Mouse (Mus musculus) c-Kit-positive CD71-positive TER-119-positive erythroid progenitor cells, embryonic 14.5 days (primary cell): ENCODE data around the gene Gsdma.

ENCODE experiments used
- DNase-seq: peaks from one replicate; pipeline ENCODE4 v3.0.0-alpha.2; 2013; ENCODE audit warnings: low spot score

The Gsdma gene

DNA sequence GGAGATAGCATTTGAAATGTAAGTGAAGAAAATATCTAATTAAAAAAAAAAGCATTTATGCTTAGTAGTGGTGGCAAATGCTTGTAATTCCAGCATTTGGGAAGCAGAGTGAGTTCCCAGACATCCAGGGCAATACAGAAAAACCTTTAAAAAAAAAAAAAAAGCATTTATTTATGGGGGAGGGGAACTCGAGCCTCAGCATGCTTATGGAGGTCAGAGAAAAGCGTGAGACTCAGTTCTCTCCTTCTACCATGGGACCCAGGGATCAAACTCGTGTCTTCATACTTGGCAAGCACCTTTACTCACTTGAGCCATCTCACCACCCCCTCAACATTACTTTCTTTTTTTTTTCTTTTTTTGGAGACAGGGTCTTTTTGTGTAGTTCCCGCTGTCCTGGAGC lies 17.0 kb downstream of the Gsdma start:
- no peak for DNase-seq

DNA sequence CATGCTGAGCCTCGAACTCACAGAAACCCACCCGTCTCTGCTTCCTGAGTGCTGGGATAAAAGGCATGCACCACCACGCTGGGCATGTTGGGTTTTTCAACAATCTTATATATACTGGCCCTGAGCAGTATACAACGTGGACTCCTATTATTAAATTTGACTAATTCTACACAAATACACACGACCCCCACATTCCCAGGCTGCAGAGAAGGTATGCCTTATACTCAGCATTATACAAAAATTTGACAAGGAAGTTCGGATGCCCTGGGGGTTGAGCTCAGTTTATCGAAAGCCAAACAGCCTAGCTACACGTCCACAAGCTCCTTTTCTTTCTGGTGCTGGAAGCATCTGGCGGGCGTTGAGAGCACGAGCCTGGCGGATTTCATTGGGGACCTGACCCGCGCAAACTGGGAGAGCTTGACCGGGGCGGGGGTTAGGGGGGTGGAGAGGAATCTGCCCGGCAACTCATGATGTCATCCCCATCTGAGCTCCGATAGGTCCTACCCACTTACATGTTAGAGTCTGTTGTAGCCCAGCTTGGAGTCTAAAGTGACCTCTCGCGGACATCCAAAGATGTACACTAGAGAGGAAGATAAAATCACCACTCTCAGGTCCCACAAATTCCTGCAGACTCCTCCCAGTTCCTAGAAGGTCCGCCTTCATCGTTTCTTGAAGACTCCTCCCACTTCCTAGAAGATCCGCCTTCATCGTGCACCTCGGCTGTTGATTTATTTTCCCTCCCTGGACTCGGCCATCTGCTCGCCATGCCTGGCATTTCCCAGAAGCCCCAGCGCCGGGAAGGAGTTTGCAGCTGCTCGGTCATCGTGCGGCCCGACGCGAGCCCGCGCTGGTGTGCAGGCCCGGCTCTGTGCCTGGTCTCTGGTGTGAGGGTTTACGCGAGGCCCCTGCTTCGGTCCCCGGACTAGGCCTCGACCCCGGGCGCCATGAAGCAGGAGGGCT lies 17.9 kb downstream of the Gsdma start, which contains the start of gene Psmd3:
Psmd3 (plus strand) TSS at position 769 of the 960 bp plus-strand sequence.
- DNase-seq: peak; percentile 98

DNA sequence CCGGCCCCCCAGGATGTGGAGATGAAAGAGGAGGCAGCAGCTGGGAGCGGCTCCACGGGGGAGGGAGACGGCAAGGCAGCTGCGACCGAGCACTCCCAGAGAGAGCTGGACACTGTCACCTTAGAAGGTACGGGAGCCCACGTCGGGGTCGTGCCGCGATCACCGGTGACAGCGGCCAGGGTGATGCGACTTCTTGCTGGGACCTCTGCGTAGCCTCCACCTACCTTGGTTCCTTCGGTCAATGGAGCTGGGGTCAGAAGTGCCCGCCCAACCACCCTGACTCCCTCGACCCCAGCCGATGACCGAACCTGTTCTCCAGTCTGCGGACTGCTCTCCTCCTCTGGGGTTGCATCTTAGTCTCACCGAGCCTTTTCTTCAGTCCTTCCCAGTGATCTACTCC lies 18.7 kb downstream of the Gsdma start:
- DNase-seq: no peak

DNA sequence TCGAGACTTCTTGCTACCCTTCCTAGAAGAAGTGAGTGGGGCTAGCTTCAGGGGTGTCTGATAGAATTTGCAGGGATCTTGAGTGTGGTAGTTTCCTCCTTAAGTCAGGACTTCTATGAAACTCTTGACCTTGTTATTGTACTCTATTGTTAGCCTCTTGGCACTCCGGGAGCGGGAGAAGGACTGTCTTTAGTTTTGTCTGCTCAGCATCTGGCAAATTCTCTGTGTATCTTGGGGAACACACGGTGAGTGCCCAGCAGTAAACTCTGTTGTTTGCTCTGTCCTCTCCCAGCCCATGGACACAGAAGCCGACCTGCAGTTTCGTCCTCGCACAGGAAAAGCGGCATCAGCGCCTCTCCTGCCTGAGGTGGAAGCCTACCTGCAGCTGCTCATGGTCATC lies 21.5 kb downstream of the Gsdma start:
- DNase-seq: no peak

DNA sequence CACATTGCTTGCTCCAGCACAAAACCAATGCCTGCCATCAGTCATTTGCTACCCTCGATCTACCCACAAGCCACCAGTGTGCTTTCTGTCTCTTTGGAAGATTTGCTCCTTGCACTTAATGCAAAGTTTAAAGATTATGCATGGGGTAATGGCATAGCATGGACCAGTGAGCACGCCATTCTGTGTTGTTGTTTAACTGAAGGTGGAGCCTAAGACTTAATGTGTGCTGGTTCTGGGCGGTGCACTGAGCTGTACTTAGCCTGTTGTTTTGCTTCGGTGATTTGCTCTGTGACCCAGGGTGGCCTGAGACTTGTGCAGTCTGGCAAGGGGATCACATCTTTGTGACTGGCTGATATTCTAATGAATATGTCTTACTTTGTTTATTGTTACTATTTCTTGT lies 22.8 kb downstream of the Gsdma start:
- no peak for DNase-seq

DNA sequence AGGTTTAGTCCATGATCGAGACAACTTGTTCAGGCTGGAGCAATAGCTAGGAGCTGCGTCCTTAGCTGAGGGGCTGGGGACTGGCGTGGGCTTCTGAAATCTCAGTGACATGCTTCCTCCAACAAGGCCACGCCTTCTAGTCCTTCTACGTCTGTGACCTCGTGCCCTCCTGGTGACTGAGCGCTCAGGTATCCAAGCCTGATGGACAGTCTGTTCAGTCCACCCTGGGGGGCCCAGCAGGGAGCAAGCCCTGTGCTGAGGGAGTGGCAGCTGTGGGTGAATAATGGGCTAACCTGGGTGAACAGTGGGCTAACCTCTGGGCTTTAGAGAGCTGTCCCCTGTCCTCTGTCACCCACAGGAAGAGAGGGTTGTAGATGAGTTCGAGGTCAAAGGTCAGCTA lies 23.9 kb downstream of the Gsdma start:
- no peak for DNase-seq

DNA sequence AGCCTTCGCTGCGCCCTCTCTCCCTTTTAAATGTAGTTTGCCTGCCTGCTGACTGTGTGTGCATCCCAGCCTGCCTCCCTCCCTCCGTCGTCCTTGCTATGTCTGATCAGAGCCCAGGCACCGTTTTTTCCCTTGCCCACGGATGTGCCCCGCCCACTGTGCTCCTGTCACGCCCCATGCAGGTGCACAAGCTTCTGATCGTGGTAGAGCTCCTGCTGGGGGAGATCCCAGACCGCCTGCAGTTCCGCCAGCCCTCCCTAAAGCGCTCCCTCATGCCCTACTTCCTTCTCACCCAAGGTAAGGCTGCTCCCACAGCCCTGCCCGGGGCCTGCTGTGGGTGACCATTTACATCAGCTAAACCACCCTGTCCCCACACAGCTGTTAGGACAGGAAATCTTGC lies 29.1 kb downstream of the Gsdma start:
- DNase-seq: no peak

DNA sequence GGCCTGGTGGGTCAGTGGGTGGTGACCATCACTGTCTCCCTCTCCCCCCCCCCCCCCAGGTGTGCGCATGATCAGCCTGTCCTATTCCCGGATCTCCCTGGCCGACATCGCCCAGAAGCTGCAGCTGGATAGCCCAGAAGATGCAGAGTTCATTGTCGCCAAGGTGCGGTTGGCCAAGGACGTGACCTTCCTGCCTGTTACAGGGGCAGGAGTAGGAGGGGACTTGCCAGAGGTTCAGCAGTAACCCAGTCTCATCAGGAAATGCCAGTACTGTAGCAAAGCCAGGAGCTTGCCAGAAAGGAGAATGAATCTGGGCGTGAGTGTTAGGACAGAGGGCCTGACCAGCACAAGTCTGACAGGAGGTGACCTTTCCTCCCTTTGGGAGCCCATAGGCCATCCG lies 29.6 kb downstream of the Gsdma start:
- no peak for DNase-seq

DNA sequence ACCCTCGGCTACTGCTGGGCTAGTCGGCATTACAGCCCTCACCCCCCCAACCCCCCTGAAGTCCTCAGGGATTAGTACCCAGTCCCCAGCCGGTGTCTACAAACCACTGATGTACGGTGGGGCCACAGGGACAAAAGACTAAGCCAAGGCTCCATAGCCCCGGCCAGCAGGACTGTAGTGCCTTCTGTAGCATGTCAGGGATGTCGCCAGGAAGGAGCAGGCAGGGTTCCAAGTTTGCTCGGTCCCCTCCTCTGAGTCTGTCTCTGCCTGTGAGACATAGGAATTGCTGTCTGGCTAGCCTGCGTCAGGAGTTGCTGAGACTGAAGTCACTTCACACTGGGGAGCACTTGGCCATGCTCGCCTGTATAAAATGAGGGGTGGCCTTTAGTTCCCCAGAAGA lies 30.1 kb downstream of the Gsdma start:
- no peak for DNase-seq

DNA sequence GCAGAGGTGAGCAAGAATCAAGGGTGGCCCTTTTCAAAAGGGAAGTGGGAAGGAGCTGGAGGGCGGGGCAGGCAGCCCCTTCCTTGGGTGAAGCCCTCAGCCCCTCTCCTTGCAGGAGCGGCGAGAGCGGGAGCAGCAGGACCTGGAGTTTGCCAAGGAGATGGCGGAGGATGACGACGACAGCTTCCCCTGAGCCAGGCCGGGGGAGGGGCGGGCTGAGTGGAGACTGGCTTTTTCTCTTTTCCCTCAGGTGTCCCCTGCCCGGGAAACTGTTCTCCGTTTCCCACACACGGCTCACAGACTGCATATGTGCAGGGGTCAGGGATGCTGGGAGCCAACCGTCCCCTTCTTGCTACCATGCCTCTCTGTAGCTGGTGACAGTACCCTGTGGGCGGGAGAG lies 31.3 kb downstream of the Gsdma start:
- no peak for DNase-seq

DNA sequence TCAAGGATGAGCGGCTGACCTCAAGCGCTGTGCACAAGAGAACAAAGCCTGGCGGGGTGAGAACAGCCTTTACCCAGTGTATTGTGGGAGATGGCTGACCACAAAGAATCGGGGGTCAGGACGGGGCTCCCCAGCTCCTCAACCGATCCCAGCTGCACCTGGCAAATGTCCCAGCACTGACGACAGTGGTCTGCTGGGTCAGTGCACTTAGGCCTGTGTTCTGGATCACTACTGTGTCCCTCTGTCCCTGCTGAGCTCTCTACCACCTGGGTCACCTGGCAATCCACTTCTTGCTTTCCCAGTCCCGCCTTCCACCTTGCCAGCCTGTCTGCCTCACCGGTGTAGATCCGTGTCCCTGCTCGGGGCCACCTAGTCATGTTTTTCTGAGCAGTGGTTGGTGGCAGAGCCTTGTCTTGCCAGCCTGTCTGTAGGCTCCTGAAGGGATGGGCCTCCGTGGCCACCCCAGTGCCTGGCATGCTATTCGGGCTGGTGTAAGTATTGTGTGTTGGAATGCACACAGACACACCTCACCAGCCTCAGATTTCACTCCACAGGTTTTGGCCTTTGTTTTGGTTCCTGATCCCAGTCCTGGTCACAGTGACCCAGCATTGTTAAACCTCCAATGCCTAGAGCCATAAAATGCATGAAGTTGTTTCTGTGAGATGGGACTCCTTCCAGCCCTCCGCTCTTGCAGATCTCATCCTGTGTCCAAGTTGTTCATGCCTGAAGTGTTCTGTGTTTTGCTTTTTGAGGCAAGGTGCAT lies 32.5 kb downstream of the Gsdma start:
- no peak for DNase-seq

DNA sequence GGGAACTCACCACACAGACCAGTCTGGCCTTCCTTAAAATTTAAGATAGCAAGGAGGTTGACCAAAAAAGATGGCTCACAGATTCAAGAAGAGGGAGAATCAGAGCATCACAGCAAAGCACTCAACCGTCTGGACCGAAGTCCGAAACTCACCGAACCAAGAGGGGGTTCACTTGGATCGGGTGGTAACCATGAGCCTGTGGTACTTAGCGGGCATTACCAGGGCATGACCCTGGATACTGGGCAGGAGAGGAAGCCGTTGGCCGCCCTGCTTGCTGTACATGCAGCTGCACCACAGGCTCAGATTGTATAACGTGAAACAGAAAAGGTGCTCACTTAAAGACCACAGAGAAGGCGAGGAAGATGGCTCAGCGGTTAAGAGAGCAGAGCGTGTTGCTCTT lies 33.1 kb downstream of the Gsdma start:
- DNase-seq: no peak

DNA sequence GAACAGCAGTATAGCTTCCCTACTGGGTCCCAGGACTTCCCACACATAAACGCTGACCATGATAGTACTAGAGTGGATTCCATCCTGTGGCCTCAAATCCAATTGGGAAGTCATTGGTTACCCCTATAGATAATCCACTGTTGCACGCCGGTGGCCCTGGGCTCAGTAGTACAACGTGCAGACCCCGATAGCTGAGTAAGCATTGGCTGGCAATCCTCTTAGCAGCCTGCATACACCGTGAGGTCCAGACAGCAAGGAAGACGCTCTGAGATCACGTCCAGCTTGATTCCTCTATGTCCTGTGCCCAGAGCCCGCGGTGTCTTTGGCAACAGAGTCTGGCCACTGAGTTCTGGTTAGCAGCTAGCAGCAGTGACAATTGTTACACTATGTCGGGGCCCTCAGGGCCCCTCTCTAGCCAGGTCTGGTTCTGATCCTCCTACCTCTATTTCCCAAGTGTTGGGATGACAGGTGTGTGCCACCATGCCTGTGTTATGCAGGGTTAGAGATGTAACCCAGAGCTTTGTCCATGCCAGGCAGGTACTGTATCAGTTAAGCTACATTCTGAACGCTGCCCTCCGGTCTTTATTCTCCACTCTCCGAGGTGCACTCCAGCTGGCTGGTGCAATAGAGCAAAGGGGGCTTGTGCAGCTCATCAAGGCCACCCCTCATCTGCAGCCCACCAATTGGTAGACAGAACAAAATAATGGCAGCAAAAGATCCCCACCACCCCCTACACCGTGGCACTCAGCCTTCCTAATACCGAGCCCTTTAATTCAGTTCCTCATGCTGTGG lies 34.9 kb downstream of the Gsdma start:
- DNase-seq: no peak

DNA sequence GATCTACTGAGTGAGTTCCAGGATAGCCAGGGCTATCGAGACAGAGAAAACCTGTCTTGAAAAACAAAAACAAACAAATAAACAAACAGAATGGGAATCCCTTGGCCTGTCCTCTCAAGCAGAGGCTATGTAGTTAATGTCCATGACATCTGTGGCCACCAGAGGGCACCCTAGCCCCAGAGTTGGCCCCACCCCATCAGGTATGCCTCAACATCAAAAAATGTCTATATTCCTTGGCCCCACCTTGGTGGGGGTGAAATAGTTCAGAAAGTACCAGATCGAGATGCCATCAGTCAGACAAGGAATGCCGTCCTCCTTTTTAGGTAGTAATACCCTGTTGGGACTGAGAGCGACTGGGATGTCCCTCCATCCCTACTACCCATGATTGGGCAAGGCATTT lies 35.8 kb downstream of the Gsdma start:
- peak; percentile 73 for DNase-seq

DNA sequence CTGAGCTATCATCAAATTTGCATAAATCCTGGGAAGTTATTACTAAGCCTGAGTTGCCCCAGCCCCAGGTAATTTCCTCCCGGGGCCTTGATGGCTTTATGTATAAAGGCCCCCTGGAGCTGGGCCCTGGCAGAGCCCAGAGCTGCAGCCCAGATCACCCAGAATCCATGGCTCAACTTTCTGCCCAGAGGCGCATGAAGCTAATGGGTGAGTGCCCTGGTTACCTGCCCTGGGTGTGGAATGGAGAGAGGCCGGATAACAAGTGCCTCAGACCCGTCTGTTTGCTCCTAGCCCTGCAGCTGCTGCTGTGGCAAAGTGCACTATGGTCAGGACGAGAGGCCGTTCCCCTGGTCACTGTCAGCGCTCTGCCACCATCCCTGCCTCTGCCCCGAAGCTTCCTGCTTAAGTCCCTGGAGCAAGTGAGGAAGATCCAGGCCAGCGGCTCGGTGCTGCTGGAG lies 37.1 kb downstream of the Gsdma start, which contains the start of gene Csf3:
Csf3 (plus strand) TSS at position 51 of the 458 bp plus-strand sequence.
- no peak for DNase-seq

DNA sequence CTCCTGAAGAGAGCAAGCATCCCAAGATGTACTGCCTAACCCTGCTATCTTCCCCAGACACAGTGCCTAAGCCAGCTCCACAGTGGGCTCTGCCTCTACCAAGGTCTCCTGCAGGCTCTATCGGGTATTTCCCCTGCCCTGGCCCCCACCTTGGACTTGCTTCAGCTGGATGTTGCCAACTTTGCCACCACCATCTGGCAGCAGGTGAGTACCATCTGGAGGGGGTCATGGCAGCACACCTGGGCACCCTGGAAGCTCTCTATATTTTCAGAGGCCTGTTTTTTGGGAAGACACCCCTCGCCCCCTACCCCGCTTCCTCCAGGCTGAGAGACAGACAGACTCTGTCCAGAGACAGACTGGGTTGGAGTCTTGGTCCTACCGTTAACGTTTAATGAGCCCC lies 38.2 kb downstream of the Gsdma start:
- no peak for DNase-seq

DNA sequence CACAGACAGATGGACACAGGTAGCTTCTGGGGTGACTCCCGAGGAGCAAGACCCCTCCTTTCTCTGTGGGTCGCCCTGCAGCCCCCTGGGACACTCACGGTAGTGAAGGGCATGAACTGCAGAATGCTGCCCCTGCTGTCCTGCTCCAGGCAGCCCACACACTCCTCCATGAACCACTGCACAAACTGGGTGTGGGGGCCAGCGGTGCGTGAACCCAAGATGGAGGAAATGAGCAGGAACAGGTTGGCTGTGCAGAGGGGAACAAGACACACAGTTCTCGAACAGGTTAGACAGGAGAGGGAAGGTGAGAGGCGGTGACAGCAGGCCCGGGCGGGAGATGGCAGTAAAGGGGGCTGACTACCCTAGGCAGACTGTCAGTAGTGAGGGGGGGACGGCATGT lies 40.9 kb downstream of the Gsdma start:
- no peak for DNase-seq

DNA sequence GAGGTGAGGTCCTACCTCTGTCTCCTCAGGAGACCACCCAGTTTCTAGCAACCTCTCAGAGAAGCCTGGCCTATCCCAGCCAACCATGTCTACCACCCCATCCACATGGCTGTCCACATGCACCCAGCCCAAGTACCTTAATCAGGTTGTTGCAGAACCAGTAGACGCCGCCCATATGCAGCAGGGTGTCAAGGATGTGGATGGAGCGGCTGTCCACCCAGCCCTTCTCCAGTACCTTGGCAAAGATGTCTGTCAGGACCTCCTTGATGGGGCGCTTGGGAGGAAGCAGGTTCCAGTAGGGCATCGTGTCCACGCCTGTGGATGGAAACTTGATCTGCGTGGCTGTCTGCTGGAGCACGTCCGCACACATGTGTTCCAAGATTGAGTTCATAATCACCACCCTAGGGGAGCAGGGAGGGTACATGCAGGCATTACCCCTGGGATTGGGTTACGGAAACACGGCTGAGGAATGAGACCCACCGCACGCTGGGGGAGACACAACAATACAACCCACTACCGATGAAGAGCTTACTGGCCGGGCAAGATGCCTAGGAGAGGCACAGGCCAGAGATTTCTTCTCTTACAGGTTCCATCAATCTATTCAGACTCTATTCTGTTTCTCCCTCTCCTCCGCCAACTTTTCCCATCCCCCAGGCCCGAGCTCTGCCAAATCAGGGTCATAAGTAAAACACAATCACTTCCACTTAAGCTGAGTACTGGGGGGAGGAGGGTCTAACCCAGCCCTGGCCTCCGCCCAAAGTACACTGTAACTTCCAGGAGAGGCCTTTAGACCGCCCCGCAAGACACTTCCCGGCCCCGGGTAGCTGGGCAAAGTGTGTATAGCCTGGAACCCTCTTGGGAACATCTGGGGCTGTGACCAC lies 43.5 kb downstream of the Gsdma start:
- no peak for DNase-seq

DNA sequence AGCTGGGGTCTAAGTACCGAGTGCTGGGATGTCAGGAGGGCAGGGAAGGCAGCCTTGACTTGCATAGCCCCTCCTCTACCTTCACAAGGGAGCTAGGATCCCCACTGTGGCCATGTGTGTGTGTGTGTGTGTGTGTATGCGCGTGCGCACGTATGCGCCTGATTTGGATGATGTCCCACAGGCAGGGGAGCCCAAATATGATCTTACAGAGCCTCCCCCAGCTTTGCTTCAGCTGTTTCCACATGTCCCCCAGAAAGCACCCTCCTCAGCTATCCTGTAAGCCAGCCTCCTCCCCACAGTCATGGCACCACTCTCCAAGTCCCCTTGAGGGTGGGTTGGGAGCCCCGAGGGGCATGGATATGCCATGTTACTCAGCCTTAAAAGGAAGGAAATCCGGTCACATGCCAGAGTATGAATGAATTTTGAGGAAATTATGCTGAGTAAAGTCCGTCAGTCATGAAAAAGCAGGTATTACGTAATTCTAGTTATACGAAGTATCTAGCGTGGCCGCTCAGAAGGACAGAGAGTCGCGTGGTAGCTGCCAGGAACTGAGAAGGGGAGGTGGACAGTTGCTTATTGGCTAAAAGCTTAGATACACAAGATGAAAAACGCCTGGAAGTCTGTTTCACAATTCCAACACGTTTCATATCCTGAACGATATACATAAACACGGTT lies 44.3 kb downstream of the Gsdma start:
- DNase-seq: no peak

DNA sequence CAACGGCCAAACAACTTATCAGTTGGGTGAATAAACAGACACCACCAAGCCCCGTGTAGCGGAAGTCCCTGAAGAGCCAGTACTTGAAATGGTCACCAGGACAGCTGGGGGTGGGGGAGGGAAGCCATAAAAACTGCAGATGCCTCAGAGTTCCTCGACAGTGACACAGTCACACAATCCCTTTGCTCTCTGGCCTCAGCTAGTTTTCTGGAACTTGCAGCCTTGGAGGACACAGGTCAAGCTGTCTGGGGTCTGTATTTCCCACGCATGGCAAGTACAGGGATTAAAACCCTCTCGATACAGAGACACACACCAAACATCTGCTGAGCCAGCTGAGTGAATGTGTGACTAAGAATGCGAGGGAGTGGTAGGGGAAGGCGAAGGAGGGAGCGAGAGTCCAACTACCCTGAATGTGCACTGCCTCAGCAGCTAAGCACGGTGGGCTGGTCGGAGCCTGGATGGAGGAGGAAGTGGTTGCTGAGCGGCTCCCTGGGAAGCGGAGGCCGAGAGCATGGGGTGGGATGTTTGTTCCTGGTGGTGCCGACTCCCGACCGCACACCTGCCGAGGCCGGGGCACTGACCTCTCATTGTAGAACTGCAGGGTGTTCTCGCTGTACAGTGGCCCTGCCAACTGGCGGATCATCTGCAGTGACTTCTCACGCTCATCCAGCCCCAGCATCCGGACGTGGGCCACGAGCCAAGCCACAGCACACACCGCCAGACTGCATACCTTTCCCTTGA lies 45.0 kb downstream of the Gsdma start:
- no peak for DNase-seq
